Mouse (Mus musculus): ENCODE results near the gene Mrpl1. TPM values are rescaled to one million over a fixed set of nuclear protein-coding genes. Genes with fewer than 3 reads are reported as not detected.

Mrpl1 gene
- total RNA-seq, 1 experiment from 2014 or later = 45.9 TPM

DNA sequence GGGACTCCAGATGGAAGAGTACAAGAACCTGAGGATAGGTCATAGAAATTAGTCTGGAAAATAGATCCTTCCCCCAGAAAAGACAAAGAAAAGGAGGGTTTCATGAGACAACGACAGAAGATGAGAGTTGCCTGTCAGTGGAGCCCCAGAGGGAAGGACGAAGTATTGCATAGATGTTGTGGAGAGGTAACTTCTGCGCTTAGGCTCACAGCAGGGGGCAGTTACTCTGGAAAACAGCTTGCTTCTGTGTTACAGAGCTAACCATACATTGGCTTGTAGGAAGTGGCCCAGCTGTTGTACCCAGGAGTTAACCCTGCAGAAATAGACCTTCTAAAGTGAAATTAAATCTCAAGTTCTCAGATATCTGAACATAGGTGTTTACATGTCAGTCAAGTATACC, 45.9 kb downstream of the Mrpl1 start:
- no peak for ATAC-seq (replicated peaks in 1 of 2; ENCODE audit: insufficient read depth in 1 of 2, low FRiP score in 2 of 2, low TSS enrichment in 1 of 2, low read depth in 1 of 2, poor library complexity in 2 of 2, severe bottlenecking in 2 of 2)

DNA sequence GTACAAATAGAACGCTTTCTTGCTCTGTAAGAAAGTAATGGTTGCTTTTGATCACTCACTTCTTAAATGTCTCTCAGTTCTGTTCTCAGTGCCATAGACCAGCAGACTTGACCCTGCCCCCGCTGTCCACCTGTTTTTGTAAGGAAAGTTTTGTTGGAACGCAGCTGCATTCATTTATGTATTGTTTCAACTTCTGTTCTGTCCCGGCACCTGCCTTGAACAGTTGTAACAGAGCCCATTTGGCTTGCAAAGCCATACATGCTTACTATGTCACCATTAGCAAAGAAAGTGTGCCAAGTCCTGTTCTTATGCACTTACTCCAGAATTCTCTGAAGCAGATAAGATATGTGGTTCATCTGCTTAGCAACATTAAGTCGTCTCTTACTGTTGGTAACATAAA, 48.9 kb downstream of the Mrpl1 start:
- ATAC-seq (replicated peaks in 1 of 2; ENCODE audit: insufficient read depth in 1 of 2, low FRiP score in 2 of 2, low TSS enrichment in 1 of 2, low read depth in 1 of 2, poor library complexity in 2 of 2, severe bottlenecking in 2 of 2) = no peak

DNA sequence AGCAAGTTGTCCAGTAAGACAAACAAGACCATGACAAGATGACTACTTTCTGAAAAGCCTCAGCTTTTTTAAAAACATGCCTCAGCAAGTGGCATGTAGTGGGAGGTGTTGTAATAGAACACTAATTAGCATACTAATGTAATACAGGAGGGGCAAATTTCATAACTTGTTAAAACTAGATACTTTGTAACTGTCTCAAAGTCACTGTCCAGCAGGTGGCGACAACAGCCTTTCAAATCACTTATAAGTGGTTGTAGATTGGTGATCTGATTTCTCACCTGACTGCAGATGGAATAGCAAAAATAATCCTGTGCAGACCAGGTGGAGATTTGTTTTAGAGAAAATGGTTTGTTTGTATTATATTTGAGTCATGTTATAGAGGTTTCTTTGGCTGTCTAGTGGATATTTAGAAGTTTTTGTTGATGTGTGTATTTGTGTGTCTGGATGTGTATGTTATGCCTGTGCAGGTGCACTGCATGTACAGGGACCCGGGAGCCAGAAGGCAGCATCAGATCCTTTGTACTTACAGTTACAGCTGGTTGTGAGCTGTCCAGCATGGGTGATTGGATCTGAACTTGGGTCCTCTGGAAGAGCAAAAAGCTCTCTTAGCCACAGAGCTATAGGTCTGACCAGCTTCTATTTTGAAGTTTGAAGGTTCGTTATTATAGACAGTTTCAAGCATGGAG, 57.9 kb downstream of the Mrpl1 start:
- peak; percentile 60 to 69; a peak in 3 of 4 replicates for ATAC-seq (replicated peaks in 1 of 2; ENCODE audit: insufficient read depth in 1 of 2, low FRiP score in 2 of 2, low TSS enrichment in 1 of 2, low read depth in 1 of 2, poor library complexity in 2 of 2, severe bottlenecking in 2 of 2)

DNA sequence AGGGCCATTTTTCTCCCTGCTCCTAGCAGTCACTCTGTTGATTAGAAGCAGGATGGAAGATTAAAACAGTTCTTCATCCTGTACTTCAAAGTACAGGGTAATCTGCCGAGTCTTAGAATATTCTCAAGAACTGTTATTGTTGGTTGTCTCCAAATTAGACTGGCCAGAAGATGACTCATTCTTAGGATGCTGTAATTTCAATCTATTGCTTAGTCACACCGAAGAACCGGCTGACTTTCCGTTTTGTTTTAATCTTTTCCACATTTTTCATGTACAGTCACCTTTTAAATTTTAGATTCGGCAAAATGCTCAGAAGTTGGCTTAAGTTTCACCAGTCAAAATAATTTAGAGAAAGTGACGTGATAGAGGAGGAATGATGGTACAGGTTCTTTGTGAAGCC, 61.8 kb downstream of the Mrpl1 start:
- no peak for ATAC-seq (replicated peaks in 1 of 2; ENCODE audit: insufficient read depth in 1 of 2, low FRiP score in 2 of 2, low TSS enrichment in 1 of 2, low read depth in 1 of 2, poor library complexity in 2 of 2, severe bottlenecking in 2 of 2)

DNA sequence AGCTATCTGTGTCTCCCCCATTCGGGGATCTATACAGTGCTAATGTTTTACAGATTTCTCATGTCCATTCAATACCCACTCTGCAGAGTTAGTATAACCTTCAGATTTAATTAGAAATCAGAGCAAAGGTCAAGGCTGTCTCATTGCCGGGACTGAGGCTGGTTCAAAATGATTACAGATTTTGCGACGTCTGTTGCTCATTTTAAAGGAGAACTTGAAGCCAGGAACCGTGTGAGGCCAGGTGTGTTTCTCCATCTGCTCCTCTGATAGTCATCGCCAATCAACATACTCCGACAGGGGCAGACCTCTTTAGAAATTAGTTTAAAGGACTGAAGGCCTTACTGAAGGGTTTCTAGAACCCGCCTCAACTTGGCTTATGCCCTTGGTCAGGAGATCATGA, 96.5 kb downstream of the Mrpl1 start:
- ATAC-seq (replicated peaks in 1 of 2; ENCODE audit: insufficient read depth in 1 of 2, low FRiP score in 2 of 2, low TSS enrichment in 1 of 2, low read depth in 1 of 2, poor library complexity in 2 of 2, severe bottlenecking in 2 of 2) = no peak

DNA sequence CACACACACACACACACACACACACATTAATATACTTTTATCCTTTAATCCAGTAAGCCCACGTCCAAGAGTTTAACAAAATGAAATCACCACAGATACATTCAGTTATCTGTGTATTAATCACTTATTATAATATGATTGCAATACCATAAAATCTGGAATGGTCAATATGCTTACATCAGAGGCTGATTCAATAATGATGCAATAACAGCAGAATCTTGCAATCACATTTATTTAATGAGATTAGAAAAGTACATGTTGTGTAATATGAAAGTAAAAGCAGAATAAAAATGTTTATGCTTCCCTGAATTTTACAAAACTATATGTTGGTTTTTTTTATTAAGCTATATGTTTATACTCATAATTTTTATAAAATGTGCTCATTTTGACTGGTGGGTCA, 97.0 kb downstream of the Mrpl1 start:
- ATAC-seq (replicated peaks in 1 of 2; ENCODE audit: insufficient read depth in 1 of 2, low FRiP score in 2 of 2, low TSS enrichment in 1 of 2, low read depth in 1 of 2, poor library complexity in 2 of 2, severe bottlenecking in 2 of 2) = no peak

DNA sequence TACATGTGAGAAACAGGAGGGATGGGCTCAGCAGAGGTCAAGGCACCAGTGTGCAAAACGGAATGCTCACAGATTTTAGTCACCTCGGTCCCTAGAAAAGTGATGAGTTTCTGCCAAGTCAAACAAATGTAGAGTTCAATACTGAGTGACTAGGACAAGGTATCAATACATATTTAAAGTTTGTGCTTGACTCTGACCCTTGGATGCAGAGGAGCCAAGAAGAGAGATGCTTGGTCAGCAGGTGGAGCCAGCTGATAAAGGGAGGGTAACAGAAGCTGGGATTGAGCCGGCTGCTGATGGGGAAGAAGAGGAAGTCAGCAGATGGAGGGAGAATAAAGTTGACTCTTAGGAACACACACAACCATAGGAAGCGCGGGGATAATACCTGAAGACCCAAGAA, 97.5 kb downstream of the Mrpl1 start:
- ATAC-seq (replicated peaks in 1 of 2; ENCODE audit: insufficient read depth in 1 of 2, low FRiP score in 2 of 2, low TSS enrichment in 1 of 2, low read depth in 1 of 2, poor library complexity in 2 of 2, severe bottlenecking in 2 of 2) = no peak

DNA sequence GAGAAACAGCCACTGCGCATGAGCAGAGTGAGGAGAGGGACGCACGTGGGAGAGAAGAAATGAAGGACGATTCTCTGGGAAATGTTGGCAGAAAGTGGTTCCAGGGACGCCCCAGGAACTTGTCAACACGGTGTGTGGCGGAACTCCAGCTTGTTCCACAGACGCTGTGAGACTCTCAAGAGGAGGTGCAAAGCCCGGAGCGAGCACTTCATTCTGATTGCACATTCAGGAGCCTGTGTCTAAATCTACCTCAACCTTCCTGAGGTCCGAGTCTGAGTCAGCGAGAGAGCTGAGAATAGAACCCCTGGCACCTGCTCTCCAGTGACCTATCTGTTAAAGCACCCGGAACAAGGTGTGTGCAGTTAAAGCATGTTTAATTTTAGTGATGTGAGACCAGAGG, 98.8 kb downstream of the Mrpl1 start:
- ATAC-seq (replicated peaks in 1 of 2; ENCODE audit: insufficient read depth in 1 of 2, low FRiP score in 2 of 2, low TSS enrichment in 1 of 2, low read depth in 1 of 2, poor library complexity in 2 of 2, severe bottlenecking in 2 of 2) = no peak

DNA sequence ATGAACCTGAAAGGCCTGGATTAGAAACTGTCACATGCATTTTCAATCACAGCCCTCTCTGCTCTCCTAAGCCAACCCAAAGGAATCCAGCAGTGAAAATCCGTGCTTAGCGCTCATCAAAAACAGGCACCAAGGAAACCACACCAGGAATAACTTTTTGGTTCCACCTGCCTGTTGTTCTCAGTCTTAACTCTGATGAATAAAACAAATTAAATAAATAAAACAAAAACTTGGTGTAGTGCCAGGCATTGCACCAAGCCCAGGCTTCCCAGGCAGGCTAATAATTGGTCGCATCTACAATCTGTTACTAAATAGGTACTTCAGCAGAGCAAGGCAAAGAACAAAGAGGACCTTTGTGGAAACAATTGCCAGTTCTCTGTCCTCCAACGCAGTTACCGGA, 99.4 kb downstream of the Mrpl1 start:
- no peak for ATAC-seq (replicated peaks in 1 of 2; ENCODE audit: insufficient read depth in 1 of 2, low FRiP score in 2 of 2, low TSS enrichment in 1 of 2, low read depth in 1 of 2, poor library complexity in 2 of 2, severe bottlenecking in 2 of 2)

DNA sequence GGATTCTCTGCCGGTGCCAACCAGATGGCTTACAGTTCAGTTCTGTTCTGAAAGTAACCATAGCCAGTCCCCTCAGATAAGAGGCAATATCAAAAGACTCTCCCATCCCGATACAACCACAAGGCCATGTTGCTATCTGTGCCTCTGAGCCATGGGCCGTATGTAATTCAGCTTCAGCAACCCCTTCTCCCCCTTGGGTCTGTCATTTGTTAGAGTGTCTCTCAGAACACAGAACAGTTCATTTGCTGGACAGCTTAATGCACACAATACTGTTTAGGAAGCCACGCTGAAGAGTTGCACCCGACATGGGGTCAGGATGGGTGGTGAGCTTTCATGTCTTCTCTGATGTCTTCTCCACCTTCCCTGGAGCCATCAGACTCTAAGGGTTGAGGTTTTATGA, 100.3 kb downstream of the Mrpl1 start:
- no peak for ATAC-seq (replicated peaks in 1 of 2; ENCODE audit: insufficient read depth in 1 of 2, low FRiP score in 2 of 2, low TSS enrichment in 1 of 2, low read depth in 1 of 2, poor library complexity in 2 of 2, severe bottlenecking in 2 of 2)

DNA sequence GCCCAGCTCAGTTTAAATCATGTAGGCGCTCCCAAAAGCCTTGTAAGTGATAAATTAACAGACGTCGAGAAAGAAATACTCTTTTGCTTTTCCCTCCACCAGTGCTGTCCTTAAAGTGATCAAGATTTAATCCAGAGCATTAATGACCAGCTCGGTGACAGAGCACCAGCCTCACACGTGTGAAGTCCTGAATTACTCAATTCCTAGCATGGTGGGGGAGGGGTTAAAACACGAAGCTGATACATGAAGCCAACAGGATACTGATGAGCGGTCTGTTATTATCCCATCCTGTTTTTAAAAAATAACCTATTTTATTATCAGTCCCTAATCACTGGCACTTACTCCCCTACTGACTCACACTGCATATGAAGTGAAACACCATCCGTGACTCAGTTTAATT, 102.4 kb downstream of the Mrpl1 start:
- no peak for ATAC-seq (replicated peaks in 1 of 2; ENCODE audit: insufficient read depth in 1 of 2, low FRiP score in 2 of 2, low TSS enrichment in 1 of 2, low read depth in 1 of 2, poor library complexity in 2 of 2, severe bottlenecking in 2 of 2)

Other genes starting within 250 kb of the Mrpl1 start
- 109 and 128 TPM in 2 replicates for gene Cnot6l, start 45.3 kb upstream of the Mrpl1 start, total RNA-seq (2017)
- gene Fras1, start 164.5 kb downstream of the Mrpl1 start, total RNA-seq (2017) = not detected in 2 replicates